Mouse (Mus musculus) cerebellum, postnatal 36 days (tissue): Measurements from ENCODE around the gene Adgrl1.
"Not testable (repeated sequence)": the region's sequence is repeated elsewhere in the genome, so short reads cannot be mapped to it uniquely, and the experiment has no call there.

ENCODE experiments used
- DNase-seq, 2 experiments: peaks; one replicate each; pipeline ENCODE4 v3.0.0; 2021 to 2022; ENCODE audit warnings: mixed read lengths in 2 of 2

The Adgrl1 gene

GRCm38 (mm10) chr8:83955106-83955957 lies 55.4 kb downstream of the Adgrl1 start, which contains the start of the genes Gm10644 and Asf1b:
Gm10644 (minus strand) TSS chr8:83955205.
Asf1b (plus strand) TSS chr8:83955507.
- peak; percentile 97 to 99 for DNase-seq

- no peak for DNase-seq
These were observed 56.0 kb downstream of the Adgrl1 start for GRCm38 (mm10) chr8:83955958-83956218.

DNA sequence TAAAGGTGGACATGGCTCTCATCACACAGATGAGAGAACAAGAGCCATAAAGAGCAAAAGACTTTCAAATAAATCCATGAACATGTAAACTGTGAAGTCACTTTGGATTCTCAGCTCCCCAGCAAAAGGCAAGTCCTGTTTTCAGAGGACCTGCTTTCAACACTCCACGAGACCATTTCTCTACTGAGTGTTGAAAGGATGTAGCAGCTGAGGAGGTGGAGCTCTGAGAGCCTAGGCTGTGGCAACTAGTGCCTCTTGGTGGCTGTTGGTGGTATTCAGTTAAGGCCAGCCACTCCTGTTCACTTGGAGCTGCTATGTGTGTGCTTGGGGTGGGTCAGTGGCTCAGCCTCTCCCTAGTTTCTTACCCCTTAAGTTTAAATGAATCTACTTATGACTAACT lies 56.9 kb downstream of the Adgrl1 start:
- no peak for DNase-seq

- no peak for DNase-seq
These were observed 64.3 kb downstream of the Adgrl1 start for GRCm38 (mm10) chr8:83964015-83964765.

DNA sequence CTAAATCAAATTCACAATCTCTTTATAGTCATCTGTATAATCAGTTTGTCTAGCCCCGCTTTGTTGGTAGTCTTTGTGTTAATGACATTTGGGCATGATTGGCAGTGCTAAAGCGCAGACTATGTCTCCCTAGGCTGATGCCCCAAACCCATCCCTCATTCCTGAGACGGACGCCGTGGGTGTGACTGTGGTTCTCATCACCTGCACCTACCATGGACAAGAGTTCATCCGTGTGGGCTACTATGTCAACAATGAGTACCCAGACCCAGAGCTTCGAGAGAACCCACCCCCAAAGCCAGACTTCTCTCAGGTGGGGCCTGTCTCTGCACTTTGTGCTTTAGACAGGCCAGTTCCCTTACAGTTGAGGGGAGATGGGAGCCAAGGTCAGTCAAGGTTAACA lies 67.8 kb downstream of the Adgrl1 start:
- DNase-seq: no peak

GRCm38 (mm10) chr8:83971121-83971520 lies 71.2 kb downstream of the Adgrl1 start:
- no peak for DNase-seq

DNA sequence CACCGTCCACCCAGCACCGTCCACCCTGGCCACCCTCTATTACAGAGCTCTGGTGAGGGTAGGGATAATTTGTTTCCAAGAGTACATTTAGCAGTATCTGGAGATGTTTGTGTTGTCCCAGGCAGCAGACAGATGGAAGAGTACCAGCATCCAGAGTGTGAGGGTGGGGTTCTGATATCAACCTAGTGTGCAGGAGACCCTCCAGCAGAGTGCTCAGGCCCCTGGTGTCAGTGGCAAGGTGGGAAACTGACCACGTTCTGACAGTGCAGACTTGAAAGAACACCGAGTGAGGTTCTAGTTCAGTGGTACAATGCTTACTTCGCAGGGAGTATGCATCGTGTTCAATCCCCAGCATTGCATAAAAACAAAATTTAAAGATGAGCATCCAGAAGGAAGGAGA lies 71.8 kb downstream of the Adgrl1 start:
- no peak for DNase-seq

DNA sequence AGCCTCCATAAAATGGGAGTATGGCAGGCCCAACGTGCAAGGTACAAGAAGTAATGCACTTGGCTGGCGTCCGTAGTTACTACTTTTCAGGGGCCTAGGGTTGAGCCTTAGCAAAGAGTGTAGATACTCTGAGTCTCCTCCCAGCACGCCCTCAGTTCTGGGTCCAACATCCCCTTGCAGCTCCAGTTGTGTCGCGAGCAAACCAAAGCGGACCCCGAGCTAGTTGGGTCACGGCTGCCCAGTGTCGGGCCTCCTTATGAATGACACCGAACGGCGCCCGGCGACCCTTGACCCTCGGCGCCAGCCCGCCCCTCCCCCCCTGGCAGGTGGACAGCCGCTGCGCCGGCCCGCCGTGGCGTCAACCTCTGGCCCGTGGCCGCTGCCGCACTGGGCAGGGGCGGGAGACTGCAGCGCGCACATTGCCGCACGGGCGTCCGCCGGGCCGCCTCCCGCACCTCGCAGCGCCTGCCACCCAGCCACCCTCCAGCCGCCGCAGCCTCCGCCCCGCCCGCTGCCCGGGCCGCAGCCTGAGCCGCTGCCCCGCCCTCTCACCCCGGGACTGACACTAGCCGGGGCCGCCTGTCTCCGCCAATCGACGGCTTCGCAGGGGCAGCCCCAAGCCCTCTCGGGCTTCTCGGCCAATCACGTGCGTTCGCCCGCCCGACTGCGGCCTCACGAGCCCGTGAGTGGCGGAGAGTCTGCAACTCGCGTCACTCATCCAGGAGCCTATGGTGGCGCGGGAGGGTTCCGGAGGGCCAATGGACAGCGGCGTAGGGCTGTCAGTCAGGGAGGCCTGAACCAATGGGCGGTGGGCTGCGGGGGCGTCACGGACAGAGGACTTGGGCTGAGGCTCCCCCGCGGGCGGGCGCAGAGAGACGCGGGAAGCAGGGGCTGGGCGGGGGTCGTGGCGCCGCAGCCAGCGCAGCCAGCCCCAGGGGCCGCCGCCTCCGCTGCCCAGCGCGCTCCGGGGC lies 72.5 kb downstream of the Adgrl1 start, which contains the start of gene Prkaca:
Prkaca (plus strand) TSS at position 844 of the 971 bp plus-strand sequence.
- peak; percentile 96 to 99 for DNase-seq

- DNase-seq: peak; percentile 33 to 44
These were observed 73.5 kb downstream of the Adgrl1 start for GRCm38 (mm10) chr8:83973161-83974031.

DNA sequence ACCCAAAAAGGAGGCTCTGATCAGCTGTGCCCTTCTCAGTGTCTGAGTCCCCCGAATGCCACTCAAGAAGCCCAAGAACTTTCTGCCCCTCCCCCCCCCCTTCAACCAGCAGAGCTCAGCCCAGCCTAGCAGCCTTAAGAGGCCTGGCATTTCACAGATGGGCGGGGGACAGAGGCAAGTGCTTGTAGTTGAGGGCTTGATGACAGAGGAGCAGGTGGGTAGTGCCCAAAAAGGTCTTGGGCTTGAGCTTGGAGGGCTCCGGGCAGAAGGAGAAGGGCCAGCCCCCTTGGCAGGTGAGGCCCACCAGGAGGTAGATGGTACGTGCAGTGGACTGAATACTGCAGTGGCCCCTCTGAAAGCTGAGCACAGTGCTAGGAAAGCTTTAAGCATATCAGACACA lies 74.6 kb downstream of the Adgrl1 start:
- DNase-seq: no peak

DNA sequence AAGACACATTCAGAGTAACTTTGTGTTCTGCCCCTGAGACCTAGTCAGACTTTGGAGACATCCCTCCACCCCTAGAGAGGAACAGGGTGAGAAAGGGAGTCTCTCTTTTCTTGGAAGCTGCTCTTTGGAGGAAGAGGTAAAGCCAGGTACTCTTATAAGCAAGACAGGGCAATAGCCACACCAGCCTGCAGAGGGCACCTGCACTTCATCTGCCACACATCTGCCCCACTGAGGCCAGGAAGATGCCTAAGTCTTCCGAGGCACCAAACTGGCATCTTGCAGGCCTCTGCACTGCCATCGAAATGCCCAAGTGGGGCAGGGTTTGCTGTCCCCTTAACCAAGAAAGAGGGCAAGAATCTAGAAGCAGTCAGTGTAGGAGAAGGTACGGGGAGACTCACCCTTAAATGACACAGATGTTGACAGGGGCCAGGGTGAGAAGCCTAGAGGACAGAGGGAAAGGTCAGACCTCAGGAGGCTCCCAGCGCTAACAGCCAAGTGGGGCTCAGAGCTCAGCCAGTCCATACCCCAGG lies 76.3 kb downstream of the Adgrl1 start:
- no peak for DNase-seq

- no peak for DNase-seq
These were observed 77.0 kb downstream of the Adgrl1 start for GRCm38 (mm10) chr8:83976779-83977350.

- no peak for DNase-seq
These were observed 77.7 kb downstream of the Adgrl1 start for GRCm38 (mm10) chr8:83977646-83978045.

GRCm38 (mm10) chr8:83978200-83978599 lies 78.3 kb downstream of the Adgrl1 start:
- no peak for DNase-seq

- no peak for DNase-seq
These were observed 80.3 kb downstream of the Adgrl1 start for GRCm38 (mm10) chr8:83980250-83980649.

DNA sequence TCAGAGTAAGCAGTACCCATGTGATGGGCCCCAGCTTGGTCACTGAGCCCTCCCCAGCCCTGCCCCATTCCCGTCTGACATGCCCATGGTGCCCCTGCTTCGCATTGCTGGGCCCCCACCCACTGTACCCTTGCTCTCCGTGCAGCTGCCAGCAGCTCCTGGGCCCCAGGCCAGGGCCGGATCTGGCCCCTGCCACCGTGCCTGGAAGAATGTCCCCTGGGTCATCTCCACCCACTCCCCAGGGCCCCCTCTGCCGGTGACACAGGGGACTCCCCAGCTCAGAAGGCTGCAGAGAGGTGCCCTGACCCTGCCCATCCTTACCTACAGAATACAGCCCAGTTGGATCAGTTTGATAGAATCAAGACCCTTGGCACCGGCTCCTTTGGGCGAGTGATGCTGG lies 80.9 kb downstream of the Adgrl1 start:
- no peak for DNase-seq

GRCm38 (mm10) chr8:83981533-83981932 lies 81.6 kb downstream of the Adgrl1 start:
- DNase-seq: peak in 1 of 2 experiments; percentile 32

GRCm38 (mm10) chr8:83982449-83982848 lies 82.5 kb downstream of the Adgrl1 start:
- no peak for DNase-seq

GRCm38 (mm10) chr8:83983222-83983621 lies 83.3 kb downstream of the Adgrl1 start:
- not testable (repeated sequence) for DNase-seq

DNA sequence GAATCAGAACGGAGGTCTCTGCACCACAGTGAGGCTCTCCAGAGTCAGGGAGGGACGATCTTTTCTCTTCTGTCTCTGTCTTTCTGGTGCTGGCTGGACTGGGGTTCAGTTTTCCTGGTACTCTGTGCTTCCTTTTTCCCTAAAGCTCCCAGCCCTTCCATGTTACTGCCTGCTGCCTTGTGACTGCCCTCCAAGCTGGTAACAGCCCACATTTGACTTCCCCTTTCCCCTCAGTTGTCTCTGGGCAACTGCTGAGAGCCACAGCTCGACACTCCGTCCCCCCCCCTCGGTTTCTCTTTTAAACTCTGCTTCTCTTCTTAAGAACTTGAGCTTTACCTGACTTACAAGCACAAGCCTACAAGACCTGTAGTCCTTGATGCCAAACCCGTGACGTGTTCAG lies 89.3 kb downstream of the Adgrl1 start:
- no peak for DNase-seq

GRCm38 (mm10) chr8:83990170-83990569 lies 90.3 kb downstream of the Adgrl1 start:
- DNase-seq: no peak
